Mouse (Mus musculus): Measurements from ENCODE around the gene Hlx.

Hlx gene

DNA sequence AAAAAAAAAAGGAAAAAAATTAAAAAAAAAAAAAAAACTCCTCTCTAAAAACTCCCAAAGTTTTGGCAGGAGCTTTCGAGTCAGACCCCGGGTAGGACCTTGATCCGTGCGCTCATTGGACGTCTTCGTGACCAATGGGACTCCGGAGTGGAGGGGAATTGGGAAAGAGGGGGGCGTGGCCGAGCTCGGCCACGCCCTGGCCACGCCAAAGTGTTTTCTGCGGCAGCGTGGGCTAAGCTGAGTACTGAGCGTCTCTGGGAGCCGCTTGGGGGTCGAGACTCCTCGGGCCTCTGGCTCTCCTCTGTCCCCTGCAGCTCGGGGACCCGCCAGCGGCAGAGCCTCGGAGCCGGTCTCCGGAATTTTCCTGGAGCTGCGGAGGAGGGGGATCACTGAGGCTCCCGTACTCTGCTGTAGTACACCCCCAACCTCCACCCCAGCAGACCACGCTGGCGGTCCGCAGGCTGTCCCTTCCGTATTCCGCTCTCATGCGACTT lies at the start of gene Hlx:
Hlx (minus strand) TSS at position 64 of the 494 bp plus-strand sequence.
- in situ Hi-C loops (cut with MboI; ENCODE audit: unreplicated experiment in 2 of 2): loop anchor here (5.0 to 10.0 kb wide), 7 partner anchors 110 to 1438 kb away; partner anchors contain the start of genes 1700056E22Rik (in 1 of the 2), Aida (in 1 of the 2), Brox (in 1 of the 2) and Rab3gap2 (in 1 of the 2)

DNA sequence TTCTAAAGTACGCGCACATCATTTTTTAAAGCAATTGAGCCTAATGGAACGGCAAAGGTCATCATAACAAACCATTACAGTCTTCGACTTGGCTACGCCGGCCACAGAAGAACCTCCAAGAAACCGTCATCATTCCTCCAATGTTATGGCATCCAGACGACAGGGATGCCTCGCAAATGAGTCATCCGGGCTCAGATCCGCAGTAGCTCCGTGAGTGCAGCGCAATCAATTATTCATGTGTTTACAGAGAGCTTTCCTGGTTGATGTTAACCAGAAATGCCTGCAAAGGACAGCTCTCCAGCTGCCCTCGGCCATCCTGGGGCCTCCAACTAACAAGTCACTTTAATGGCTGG lies 49.7 kb upstream of the Hlx start:
- in situ Hi-C loops (cut with MboI; ENCODE audit: unreplicated experiment in 2 of 2): no loop called here

DNA sequence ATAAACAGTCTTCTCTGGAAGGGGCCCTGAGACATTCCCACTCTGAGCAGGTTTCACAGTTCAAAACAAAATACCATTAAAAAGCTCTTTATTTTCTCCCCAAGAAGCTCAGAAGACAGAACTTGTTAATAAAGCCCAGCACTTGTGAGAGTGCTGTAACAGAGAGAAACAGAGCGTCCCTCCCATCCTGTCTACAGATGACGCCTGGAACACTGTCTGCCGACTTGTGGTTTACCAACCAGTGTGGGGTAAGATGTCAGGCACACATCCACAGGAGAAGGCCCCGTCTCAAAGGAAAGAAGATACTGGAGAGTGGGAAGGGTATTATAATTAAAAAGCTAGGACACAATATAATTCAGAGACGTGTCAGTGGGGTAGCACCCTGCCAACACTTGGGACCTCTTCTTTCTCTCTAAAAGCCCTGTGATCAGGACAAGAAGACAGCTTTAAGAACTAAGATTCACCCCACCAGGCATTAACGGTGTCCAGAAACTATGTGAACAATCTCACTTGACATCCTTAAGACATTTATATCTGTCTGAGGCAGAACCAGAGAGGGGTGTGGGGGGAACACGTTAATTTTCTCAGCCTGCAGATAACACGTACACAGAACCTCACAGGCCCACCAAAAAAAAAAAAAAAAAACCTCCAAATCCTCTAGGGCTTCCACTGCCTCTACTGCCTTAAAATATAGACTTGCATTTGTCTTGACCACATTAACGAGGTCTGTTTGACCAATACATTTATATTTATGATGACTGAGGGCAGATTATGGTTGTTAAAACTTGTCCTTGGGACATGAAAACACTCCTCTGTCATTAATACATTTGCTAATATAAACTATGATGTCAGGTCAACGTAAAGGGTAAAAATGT lies 49.1 kb upstream of the Hlx start:
- in situ Hi-C loops (cut with MboI; ENCODE audit: unreplicated experiment in 2 of 2): no loop called here

DNA sequence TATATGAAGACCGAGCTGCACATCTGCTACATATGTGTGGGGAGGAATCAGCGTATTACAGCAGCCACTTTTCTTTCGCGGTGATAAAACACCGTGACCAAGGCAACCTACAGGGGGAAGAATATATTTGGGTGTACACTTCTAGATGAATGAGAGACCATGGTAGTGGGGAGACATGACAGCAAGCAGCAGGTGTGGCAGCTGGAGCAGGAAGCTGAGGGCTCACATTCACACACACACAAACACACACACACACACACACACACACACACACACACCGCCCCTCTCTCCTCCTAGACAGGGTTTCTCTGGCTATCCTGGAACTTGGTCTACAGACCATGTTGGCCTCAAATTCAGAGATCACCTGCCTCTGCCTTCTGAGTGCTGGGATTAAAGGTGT lies 45.7 kb upstream of the Hlx start:
- in situ Hi-C loops (cut with MboI; ENCODE audit: unreplicated experiment in 2 of 2): no loop called here

DNA sequence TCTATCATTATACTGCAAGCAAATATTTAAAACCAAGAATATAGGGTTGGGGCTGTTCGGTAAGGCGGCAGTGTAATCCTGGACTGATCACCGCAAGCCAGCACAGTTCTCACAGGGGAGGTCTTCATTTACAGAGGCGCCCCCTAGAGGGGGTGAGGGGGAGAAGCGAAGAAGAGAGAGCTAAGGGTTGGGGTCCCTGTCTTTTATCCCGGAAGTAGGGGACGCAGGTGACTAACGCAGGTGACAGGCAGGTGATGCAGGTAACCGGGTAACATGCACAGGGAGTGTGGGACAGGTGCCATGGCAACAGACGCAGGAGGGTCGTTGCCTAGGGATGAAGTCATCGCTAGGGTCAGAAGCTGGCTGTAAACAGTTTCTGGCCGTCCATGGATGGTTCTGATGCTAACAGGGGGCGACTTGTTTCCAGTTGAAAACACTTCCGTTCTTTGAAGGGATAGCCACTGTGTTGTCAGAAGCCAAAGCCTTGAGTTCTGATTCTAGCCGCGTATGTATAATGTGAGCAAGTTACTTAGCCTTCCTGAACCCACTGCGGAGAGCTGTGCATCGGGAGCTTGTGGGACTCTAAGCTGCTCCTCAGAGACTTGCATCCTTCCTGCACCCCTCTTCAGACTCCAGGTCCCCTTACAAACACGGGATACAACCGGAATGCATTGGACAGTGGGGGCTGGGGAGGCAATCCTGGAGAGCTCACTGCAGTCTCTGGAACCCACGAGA lies 44.8 kb upstream of the Hlx start:
- in situ Hi-C loops (cut with MboI; ENCODE audit: unreplicated experiment in 2 of 2): no loop called here

DNA sequence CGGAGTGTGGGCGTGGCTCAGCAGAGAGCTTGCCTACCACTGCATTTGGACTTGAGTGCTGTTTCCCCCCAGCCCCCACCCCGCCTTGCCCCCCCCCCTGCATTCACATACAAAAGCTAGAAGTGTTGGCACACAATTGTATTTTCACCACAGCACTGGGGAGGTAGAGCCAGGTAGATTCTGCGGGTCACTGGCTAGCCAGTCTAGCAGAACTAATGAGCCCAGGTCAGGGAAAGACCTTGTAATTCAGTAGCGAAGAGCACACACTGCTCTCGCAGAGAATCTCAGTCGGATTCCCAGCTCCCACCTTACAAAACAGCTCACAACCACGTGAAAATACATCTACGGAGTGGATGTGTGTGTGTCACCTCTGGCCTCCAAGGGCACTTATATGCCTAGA lies 42.9 kb upstream of the Hlx start:
- in situ Hi-C loops (cut with MboI; ENCODE audit: unreplicated experiment in 2 of 2): no loop called here

DNA sequence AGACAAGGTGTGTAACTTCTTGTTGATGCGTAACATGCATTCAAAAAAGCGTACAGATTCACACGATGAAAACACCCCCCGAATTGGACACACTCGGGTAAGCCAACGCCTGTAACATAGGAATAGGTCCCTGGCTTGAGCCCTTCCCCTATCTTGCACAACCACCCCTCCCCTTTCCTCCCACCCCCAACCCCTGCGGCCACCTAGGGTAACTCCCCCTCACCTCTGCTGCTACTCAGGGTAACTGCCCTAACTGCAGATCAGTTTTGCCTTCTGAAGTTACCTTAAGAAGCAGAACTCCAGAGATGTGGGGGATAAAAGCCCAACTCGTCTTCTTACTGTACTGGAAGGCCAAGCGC lies 39.5 kb upstream of the Hlx start:
- in situ Hi-C loops (cut with MboI; ENCODE audit: unreplicated experiment in 2 of 2): no loop called here

DNA sequence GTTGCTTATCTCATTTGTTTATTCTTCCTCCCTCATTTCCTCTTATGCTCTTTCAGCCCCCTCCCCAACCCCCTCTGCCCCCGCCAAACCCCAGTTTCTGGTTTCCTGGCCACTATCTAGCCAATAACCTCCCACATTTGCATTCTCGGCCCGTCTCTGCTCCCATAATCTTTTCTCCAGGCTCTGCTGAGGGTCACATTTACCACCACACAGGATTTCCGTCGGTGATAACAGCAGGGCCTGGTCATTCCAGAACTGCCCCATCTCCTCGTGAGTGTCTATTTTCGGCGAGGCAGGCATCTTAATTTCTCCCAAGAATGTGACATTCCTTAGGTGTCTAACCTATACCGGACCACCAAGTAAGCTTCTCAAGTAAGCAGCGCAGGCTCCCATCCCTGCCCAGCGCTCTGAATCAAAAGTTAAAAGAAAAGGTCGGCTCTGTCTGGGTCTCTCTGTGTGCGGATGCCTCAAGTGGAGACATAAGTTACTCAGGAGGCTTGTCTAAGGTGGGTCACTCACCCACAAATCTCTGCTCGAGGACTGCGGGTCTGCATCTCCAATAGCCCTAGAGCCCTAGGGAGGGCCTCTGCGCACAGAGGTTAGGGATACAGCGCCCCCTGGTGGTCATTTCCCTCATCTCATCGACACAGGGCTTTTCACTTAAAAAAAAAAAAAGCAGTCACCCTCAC lies 38.9 kb upstream of the Hlx start:
- in situ Hi-C loops (cut with MboI; ENCODE audit: unreplicated experiment in 2 of 2): no loop called here

DNA sequence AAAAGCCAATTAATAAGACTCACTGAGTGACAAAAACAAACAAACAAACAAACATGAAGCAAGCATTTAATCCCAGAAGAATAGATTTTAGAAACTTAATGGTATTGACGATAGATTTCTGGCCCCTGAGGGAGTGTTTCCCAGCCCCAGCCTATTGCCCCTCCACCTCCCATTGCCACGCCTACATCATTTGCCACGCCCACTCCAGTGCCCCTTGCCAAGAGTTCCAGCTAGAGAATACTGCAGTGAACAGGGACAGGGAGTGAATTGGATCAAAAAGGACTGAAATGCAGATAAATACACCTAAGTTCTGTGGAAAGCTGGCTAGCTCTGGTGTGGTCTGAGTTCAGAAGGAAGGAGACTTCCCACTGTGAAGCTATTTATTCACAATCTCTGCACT lies 31.4 kb upstream of the Hlx start:
- in situ Hi-C loops (cut with MboI; ENCODE audit: unreplicated experiment in 2 of 2): no loop called here

DNA sequence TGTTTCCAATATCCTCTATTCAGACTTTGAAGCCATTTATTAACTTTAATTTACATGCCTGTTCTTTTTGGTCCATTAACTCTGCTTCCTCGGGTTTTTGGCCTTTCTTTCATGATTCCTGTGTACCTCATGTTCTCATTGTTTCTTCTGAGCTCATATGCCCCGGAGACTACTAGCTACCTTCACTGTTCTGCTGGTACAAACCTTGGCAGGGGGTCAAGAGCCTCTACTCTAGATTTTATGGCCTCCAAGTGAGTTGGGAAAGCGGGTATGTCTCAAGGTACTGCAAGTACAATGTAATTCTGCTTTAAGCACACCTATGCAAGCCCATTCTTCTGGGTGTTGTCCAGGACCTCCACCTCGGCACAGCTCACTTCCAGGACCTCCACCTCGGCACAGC lies 30.5 kb upstream of the Hlx start:
- in situ Hi-C loops (cut with MboI; ENCODE audit: unreplicated experiment in 2 of 2): no loop called here

DNA sequence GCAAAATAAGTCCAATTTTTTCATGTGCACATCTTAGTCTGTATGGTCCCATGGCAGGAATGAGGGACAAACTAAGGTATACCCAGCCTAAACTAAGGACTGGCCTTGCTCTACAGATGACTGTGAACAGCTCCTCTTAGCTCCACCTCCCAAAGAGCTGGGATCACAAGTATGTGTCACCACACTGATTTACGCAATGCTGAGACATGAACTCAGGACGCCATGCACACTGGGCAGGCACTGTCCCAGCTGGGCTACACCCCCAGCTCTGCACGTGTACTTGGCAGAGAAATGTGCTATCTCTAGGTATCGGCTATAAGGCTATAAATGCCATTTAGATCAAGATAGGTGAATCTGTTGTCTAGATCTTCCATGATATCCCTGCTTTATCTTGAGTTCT lies 29.6 kb upstream of the Hlx start:
- in situ Hi-C loops (cut with MboI; ENCODE audit: unreplicated experiment in 2 of 2): no loop called here

DNA sequence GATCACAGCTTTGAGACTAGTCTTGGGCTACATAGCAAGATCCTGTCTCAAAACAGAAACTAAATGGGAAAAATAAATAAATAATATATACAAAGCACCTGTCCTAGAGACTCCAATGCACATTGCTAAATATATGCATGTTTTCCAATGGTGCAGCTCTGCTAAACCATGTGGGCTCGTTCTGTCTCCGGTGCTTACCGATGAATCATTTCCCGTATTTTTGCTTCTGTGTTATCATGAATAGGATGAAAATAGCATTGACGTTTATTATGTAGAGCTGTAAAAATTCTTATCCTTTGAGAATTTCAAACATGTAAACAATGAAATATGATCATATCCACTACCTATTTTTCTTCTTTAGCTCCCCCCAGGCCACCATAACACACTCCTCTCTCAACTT lies 20.3 kb upstream of the Hlx start:
- in situ Hi-C loops (cut with MboI; ENCODE audit: unreplicated experiment in 2 of 2): no loop called here

DNA sequence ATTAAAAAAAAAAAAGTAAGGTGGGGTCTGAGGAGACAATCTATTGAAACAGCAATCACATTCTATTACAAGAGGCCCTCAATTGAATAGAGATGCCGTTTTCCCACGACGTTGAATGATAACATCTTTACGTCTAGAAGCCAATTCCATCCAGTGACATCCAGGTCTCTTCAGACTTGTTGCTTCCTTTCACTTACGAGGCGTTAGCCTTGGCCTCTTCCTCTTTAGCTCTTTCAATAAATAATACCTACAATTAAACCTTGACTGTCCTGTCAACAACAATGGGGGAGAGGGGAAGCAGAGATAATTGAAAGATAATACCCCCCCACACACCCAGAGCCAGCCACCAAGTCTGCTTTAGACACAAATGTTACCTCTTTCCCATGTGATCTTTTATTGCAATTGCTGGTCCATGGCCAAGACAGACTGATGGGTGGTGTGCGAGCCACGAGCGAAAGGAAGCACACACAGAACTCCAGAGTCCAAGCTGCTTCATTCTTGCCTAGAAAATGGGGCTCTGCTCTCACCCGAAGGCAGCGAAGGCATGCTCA lies 17.8 kb upstream of the Hlx start:
- in situ Hi-C loops (cut with MboI; ENCODE audit: unreplicated experiment in 2 of 2): no loop called here

DNA sequence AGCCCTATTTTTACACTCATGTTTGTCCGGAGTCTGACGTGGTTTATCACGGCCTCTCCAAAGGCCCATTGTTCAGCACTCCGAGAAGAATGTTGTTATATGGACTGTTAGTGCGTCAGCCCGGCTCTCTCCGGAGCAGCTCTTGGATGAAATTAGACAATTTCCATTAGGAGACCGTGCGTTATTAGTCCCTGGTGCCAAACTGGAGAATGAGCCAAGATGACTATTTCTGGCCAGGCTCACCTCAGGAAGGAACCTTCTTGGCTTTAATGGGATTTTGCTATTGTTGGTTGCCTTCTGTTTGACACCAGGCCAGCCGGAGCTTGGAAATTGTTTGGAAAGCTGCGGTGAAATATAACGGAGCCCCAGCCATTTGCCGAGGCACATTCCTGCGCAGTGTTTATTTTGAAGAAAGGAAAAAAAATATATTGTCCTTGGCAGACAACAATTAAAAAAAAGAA lies 16.3 kb upstream of the Hlx start:
- in situ Hi-C loops (cut with MboI; ENCODE audit: unreplicated experiment in 2 of 2): no loop called here

DNA sequence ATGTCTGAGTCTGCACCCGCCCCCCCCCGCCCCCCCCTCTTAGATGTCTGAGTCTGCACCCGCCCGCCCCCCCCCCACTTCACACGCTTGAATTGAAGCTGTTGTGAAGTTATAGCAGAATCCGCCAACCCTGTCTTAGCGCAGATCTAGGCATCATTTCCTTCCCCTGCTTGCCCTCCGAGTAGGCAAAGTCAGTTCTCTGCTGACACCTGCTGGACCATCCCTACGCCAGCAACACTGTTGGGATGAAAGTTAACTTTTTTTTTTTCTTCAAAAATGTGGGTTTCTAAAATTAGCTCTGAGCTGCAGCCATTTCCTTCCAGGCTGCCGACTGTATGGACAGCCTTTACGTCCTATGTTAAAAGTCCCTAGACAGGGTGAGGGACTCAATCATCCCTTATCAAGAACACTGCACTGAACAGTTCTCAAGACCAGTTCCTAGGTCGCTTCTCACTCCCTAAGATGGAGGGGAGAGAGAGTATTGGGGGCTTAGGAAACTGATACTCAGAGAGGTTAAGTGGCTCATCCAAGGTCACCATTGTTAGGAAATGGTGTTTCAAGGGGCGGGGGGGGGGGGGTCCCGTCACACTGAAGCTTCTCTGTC lies 5.6 kb upstream of the Hlx start:
- in situ Hi-C loops (cut with MboI; ENCODE audit: unreplicated experiment in 2 of 2): loop anchor here (5.0 to 10.0 kb wide), 3 partner anchors 471 to 1443 kb away; partner anchors contain the start of genes 1700056E22Rik (in 1 of the 2), Aida (in 1 of the 2) and Brox (in 1 of the 2)

DNA sequence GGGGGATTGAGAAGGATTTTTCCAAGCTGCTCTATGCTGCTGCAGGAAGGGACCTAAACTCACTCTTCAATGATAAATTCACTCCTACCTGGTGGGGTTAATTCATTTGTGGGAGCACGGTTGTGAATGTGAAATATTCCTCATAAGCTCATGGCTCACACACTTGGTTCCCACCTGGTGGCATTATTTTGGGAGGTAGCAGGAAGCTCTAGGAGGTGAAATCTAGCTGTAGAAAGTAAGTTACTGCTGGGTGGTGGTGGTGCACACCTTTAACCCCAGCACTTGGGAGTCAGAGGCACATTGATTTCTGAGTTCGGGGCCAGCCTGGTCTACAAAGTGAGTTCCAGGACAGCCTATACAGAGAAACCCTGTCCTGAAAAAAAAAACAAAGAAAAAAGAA lies 4.8 kb upstream of the Hlx start:
- in situ Hi-C loops (cut with MboI; ENCODE audit: unreplicated experiment in 2 of 2): loop anchor here (5.0 to 10.0 kb wide), 3 partner anchors 470 to 1442 kb away; partner anchors contain the start of genes 1700056E22Rik (in 1 of the 2), Aida (in 1 of the 2) and Brox (in 1 of the 2)

DNA sequence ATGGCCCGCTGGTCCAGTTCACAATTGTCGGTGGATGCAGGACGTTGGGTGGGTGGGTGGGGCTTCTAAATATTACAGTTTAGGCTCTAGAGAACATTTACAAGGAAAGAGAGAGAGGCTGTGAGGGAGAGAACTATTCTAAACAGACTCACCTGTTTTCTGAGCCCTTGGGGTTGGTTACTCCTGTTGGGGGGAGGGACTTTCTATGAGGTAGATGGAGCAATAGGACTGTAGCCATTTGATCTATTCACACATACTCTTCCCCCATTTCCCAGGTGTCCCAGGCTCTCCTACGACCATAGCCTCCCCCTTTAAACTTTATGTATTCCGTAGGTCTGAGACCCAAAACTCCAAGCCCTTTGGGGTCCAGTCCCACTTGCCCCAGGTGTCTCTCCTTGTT lies 3.8 kb upstream of the Hlx start:
- in situ Hi-C loops (cut with MboI; ENCODE audit: unreplicated experiment in 2 of 2): loop anchor here (5.0 to 10.0 kb wide), 3 partner anchors 469 to 1441 kb away; partner anchors contain the start of genes 1700056E22Rik (in 1 of the 2), Aida (in 1 of the 2) and Brox (in 1 of the 2)

DNA sequence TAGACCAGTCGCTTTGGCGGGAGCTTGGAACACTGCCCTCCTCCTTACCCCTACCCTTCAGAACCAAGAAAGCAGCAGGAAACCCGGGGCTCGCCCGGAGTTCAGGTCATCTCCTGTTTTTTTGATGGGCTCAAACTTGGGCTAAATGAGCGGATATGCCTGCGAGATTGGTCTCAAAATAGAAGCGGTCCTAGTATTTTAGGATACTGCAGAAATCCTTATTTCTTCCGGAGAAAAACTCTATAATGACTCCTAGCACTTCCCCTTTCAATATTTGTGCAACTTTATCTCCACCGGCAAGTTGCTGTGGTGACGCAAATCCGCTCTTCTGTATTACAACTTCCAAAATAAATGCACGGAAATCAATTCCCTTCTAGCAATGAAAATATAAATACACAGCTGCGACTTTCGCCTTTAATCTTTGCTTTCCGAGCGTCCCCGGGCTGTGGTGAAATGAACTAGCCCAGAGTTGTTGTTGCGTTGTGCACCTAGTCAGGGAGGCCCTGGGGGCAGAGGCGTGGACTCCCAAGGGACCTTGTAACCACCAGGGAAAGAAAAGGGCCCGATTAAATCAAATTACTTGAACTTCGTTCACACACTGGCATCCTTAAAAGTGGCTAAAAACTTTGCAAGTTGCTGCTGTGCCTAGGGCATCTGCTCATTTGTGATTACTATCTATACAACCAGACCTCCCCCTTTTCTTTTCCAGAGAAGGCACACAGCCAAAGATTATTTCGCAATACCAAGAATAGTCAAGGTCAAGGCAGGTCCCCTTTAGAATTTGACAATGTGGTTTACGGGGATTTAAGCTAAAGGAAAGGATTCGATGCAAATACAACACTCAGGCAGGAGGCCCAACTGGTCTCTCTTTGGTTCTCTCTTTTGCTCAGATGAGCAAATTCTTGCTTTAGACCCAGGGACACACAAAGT lies 2.8 kb upstream of the Hlx start:
- in situ Hi-C loops (cut with MboI; ENCODE audit: unreplicated experiment in 2 of 2): loop anchor here (5.0 to 10.0 kb wide), 8 partner anchors 107 to 1440 kb away; partner anchors contain the start of genes 1700056E22Rik (in 1 of the 2), Aida (in 1 of the 2), Brox (in 1 of the 2) and Rab3gap2 (in 1 of the 2)
